Mouse (Mus musculus): Measurements from ENCODE around the gene Zdhhc1.

Gene Zdhhc1

DNA sequence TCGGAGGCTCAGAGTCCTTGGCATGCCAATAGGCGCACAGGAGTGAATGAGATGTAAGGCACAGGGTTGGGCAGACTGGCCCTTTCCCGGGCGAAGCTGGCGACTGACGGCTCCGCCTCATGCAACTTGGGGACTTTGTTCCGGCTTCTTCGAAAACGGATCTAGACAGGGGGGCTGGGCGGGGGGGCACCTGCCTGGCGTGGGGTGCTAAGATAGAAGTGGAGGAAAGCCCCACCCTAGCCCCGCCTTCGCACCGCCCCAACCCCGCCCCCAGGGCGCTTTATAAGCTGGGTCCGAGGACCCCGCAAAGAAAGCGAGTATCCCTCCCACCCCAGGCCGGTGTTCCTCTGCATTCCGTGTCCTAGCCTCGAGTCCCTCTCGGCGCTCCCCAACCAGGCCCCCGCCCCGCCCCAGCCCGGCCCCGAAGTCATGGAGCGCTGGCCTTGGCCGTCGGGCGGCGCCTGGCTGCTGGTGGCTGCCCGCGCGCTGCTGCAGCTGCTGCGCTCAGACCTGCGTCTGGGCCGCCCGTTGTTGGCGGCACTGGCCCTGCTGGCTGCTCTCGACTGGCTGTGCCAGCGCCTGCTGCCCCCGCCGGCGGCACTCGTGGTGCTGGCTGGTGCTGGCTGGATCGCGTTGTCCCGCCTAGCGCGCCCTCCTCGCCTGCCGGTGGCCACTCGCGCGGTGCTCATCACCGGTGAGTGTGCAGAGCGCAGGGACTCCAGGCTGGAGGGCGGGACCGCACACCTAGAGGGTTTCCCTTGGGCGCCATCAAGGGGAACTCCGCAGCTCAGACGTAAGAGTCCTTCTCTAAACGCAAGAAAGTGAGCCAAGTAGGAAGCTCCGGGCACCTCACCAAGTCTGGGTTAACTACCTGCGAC, 22.0 kb upstream of the Zdhhc1 start, which contains the start of gene Hsd11b2:
Hsd11b2 (plus strand) TSS at position 320 of the 878 bp plus-strand sequence.
- in situ Hi-C loops (cut with MseI, MboI) = no loop called here

DNA sequence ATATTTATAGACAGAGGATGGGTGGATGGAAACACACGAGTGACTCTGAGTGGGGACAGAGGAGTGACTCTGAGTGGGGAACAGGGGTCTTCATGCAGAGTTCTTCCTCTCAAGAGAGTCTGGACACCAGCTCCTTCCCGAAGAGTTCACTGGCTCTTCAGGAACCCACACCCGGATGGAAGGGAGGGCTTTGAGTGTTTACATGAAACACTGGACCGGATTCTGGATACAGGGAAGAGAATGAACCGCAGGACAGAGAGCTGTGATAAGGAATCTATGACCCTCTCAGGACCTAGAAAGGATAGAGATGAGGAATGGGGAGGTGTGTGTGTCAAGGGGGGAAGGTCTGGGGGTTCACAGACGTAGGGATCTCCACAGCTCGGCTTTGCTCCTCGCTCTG, 20.6 kb upstream of the Zdhhc1 start:
- in situ Hi-C loops (cut with MseI, MboI) = no loop called here

DNA sequence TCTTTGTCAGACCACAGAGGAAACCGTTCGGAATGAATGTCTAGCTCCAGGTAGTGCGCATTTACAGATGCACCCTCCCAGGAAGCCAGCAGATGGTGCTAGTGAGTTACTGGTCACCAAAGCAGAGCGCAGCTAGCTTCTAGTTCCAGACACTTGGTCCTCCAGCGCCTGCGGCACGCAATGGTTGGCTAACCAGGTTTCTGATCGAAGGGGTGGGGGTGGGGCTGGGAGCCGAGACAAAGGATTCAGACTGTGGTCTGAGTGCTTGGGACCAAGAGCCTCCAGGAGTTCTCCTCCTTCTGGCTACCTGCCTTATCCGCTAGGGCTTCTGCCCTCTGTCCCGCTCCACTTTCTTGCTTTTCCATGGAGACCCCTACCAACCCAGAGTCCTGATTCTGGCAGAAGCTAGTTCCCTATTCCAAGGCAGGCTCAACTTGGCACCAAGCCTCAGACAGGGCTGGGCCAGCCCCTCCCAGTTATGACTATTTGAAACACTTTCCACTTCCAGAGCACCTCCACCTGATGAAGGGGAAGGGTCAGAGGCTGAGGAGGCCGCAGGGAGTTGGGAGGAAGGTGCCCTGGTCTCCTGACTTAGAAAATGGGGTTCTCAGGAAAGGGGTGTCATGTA, 19.4 kb upstream of the Zdhhc1 start:
- in situ Hi-C loops (cut with MseI, MboI) = no loop called here

DNA sequence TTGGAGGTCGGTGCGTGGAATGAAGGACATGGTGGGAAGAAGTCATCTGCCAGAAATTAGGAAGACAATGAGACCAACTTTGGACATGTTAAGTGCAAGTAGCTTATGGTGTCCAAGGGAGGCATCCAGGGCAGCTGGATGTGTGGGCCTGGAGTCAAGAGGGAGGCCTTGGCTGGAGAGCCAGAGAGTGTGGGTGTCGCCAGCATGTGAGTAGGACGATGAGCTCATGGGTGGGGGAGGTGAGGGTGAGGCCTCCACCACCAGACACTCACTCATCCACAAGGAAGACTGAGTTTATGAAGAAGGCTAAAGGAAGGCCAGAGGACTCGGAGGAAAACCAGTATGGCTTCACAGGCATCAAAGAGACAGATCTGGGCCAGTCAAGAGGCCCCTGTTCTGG, 18.0 kb upstream of the Zdhhc1 start:
- in situ Hi-C loops (cut with MseI, MboI) = no loop called here

DNA sequence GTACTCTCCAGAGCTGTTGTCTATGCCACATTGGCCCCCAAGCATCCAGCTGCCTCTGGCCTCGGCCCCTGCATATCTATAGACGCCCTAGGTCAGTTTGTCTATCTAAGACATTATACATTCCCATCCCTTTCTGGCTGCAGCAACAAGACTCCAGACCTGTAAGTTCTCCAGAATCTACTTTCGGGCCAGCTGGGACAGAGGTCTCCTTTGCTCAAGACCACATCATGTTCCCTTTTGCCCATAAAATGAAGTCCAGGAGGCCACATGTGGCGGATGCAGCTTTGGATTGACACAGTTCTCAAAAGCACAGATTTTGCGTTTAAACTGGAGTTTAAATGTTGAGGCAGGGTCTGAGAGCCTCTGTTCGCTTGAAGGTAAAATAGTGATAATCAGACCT, 17.5 kb upstream of the Zdhhc1 start:
- in situ Hi-C loops (cut with MseI, MboI) = no loop called here

DNA sequence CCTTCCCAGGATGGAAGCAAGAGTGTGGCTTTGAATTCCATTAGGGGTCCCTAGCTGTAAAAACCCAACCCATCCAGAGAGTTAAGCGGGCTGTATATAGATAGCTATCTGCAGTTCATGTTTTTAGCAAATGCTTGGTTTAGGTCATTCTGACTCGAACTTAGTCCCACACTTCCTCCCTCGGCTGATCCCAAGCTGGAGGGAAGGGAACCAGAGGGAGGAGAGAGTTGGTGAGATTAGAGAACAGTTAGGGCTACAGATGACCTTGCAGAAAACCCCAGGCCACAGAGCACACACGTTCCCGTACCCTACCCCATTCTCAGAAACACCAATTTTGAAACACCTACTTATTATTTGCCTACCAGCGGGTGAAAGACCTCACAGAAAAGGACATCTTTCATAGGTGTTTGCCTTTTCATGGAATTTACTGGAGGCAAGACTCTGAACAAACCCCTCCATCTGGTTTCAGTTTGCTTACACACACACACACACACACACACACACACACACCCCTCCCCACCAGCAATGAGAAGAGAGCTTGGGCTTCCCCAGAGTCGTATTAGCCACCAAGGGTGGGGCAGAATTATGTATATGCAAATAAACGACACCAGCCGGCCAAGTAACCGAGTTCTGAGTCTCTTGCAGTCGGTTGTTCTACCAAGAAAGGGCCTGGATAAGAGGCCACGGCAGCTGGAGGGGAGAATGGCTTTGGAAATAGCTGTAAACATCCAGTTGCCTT, 13.5 kb upstream of the Zdhhc1 start:
- in situ Hi-C loops (cut with MseI, MboI) = no loop called here

DNA sequence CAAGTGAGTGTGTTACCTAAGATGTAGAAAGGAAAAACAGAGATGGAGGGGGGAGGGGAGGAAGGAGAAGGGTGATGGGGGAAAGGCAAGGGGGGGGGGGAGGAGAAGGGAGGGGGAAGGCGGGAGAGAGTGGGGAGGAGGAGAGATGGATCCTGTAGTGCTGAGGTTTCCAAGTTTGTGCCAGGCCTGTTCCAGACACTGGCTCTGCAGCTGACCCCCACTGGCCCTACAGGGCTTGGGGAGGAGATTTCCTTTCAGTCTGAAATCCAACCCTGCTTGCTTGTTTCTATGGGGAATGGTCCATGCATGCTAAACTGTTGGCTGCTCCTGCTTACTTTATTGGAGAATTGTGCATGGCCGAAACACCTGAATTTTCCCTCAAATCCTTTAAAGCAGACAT, 12.1 kb upstream of the Zdhhc1 start:
- in situ Hi-C loops (cut with MseI, MboI) = no loop called here

DNA sequence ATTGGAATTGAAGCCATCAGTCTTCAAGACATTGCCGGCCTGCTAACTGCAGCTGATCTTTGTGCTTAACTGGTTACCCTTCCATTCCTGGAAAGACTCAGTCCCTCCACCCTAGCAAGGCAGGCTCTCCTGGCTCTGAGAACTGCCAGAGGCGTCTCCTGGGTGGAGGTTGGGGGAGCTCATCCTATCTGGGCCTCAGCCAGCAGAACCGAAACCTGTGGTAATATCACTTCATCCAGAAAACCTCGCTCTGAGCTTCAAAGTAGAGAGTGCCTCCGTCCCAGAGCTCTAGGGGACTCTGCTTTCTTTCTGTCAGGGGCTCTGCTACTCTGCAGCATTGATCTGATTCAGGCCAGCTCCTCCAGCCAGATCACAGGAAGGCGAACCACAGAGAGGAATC, 10.3 kb upstream of the Zdhhc1 start:
- in situ Hi-C loops (cut with MseI, MboI) = no loop called here

DNA sequence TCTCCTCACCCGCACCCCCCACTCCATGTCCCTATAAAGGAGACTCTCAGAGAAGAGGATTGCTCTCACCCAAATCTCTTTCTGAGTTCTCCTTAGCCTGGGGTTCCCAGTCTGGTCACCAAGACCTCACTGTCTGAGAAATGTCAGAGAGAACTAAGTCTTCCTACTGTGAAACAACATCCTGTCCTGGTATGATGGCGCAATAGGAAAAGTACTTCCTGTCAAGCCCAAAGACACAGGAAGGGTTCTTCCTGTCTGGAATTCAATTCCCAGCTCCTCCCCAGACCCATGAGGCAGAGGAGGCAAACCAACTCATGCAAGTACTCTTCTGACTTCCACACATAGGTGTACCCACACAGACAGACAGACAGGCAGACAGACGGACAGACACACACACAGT, 7.9 kb upstream of the Zdhhc1 start:
- in situ Hi-C loops (cut with MseI, MboI) = no loop called here

DNA sequence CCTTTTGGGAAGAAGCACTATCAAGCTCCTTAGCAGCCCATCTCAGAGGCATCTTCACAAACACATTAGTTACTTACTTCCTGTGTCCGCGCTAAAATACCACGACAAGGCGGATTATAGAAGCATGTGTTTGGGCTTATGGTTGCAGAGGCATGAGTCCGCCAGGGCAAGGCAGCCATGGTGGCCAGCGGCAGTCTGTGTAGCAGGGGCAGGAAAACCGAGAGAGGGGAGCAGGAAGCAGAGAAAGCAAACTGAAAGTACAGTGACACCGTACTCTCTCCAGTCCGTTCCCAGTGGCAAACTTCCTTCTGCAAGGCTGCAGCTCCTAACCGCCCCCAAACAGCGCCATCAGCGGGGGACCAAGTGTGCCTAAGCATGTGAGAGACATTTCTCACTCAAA, 3.1 kb upstream of the Zdhhc1 start:
- in situ Hi-C loops (cut with MseI, MboI) = no loop called here

DNA sequence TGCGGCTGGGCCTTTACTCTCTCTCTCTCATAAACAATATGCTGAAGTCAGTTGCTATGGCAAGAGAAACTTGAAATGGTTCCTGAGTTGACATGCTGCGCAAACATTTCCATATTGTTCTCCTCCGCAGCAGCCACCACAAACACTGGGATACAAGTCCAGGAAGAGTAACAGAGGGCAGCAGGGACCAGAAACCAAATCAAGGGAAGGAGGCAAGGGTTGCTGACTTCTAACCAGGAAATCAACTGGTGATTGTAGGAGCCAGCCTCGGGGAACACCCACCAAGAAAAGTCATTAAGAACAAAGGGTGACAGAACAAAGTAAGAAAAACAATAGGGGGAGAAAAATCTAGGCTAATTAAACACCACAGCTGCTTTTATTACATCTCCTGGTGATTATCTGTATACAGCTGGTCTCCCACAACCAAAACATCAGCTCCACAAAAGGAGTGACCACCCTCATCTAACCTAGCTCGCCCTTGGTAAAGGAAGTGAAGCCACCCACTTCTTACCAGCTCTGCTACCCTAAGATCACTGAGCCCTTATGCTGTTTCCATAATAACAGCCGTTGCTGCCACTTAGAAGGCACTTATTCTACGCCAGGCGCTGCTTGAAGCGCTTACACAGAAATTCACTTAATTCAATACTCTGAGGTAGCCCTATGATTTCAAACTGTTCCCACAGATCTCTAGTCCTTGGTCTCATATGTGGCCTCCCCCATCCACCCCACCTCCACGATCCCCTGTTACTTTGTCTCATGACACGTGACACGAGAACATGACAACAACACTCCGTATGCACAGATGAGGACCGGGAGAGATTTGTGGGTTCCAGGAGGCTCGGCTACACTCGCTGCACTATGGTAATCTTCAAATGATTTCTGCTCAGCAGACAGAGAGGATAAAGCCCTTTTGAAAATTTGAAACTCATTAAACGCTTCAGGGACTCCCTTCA, 1.1 kb downstream of the Zdhhc1 start:
- in situ Hi-C loops (cut with MseI, MboI) = no loop called here

DNA sequence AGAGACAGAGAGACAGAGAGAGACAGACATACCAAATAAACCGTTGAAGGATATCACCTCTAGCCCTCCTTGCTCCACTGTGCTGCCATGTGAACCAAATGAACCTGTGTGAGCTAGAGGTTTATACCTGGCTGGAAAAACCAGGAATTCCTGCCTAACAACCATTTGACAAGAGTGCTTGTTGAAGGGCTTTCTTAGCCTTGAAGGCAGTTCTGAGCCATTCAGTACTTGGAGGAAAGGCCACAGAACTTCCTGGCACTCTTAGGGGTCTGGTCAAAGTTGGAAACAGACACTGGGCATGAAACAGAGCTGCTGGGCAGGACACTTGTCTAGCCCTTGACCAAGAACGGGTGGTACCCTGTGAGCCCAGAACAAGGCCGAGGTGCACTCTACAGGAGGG, 2.1 kb downstream of the Zdhhc1 start:
- in situ Hi-C loops (cut with MseI, MboI) = no loop called here

DNA sequence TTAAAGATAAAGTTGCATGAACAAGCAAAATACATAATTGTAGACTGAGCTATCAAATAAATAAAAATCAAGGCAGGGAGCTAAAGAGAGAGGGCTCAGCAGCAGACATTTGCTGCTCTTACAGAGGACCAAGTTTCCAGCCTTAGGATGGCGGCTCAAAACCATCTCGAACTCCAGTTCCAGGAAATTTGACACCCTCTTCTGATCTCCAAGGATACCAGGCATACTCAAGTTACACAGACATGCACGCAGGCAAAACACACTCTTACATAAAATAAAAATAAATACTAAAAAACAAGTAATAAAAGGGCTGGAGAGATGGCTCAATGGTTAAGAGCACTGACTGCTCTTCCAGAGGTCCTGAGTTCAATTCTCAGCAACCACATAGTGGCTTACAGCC, 3.2 kb downstream of the Zdhhc1 start:
- in situ Hi-C loops (cut with MseI, MboI) = no loop called here

DNA sequence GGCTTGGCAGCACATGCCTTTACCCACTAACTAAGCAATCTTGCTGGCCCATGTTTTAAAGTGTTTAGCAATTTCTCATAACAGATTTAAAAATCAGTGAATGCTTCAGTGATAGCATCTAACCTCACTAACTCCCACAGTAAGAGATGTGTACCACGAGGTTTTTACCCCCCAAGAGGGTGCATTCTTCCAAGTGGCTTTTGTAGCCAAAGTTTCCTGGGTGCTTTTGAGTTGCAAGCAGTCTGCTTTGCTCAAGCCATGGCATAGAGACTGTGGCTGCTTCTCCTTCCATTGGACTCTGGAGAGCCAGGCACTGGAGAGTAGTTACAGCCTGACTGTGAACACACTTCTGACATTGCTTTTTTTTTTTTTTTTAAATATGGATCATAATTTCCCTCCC, 7.4 kb downstream of the Zdhhc1 start:
- in situ Hi-C loops (cut with MseI, MboI) = no loop called here

DNA sequence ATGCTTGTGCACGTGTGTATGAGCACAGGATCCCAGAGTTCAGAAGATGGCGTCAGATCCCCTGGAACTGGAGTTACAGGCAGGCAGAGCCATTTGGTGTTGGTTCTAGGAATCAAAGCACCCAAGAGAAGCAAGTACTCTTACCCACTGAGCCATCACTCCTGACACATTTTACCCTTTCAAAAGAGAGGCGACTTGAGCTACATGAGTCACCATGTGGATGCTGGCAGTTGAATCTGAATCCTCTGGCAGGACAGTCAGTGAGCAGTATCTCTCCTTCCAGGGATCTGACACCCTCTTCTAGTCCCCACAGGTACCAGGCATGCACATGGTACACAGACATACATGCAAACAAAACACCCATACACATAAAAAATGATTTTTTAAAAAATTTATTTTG, 8.6 kb downstream of the Zdhhc1 start:
- in situ Hi-C loops (cut with MseI, MboI) = no loop called here

DNA sequence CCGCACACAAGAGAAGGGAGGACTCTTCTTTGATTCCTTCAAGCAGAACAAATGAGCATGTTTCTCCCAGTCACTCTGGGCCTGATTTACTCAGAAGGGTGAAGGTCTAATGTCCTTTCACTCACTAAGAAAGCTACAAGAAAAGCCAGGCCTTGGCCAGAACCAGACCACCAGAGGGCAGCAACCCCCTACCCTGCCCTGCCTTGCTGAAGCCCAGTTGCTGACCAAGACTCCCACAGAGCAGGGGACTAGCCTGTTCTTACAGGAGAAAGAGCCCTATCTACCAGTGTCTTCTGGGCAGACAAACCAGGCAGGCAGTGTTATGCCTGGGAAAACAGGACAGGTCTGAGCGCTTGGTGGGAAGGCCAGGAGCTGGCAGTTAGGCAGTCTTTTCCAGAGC, 12.3 kb downstream of the Zdhhc1 start:
- in situ Hi-C loops (cut with MseI, MboI) = no loop called here

DNA sequence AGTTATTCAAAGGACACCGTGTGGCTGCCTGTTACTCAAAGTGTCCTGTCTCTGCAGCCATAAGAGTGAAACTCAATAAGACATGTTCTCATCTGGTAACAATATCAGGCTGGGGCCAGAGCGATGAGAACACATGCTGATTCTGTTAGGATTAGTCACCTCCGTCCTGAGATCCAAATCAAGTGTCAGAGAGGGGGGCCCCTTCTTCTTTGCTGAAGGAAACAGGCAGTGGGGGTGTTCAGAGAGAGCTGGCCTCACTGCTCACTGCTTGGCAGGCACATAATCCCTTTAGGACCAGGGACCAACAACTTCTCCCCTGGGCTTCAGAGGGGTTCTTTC, 12.7 kb downstream of the Zdhhc1 start:
- in situ Hi-C loops (cut with MseI, MboI) = no loop called here

DNA sequence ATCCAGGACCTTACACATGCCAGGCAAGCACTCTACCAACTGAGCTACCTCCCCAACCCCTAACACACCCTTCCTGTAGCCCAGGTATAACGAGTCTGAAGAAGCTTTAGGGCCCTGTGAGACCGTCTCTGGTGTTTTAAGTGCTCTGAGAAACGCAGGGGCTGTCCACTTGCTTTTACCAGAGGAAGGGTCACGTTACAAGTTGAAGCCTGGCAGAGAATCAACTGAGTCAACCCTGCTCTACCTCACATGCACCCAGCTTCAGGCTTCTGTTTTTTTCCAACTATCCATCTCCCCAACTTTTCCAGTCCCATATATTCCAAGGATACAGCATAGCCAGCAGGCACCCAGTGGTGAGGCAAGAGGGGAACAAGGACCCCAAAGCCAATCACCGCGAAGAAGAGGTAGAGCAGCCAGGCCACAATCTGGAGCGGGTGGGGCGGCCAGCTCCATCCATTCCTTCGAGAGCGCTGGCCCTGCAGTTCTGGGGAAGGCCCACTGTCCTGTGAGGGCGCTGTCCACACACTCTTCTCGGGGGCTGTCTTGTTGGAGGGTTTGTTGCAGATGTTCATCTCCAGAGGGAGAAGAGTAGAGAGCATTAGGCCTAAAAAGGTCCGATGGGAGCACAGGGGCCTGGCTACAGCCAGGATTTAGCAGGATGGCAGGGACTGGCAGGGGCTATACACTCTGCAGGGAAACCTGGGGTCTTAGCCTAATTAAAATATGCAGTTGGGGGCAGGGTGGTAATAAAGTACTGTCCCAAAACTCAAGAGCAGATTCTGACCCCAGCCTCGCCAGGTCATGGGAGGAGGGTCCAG, 13.3 kb downstream of the Zdhhc1 start:
- in situ Hi-C loops (cut with MseI, MboI) = no loop called here

DNA sequence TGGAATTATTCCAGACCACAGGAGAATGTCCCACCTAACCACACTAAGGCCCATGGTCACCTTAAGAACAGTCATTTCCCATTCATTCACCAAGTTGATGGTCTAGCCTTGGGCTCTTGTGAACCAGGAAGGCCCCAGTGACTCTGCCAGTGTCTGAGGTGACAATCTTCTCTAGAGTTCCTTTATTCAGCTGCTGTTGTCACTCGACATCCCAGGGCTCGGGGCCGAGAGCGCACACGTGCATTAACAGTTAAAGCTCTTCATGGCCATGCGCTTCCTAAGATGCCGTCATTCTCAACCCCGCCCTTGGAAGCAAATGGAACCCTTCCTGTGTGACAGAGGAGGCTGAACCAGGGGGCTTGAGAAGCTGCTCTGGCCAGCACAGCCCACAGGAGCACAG, 14.6 kb downstream of the Zdhhc1 start:
- in situ Hi-C loops (cut with MseI, MboI) = no loop called here

DNA sequence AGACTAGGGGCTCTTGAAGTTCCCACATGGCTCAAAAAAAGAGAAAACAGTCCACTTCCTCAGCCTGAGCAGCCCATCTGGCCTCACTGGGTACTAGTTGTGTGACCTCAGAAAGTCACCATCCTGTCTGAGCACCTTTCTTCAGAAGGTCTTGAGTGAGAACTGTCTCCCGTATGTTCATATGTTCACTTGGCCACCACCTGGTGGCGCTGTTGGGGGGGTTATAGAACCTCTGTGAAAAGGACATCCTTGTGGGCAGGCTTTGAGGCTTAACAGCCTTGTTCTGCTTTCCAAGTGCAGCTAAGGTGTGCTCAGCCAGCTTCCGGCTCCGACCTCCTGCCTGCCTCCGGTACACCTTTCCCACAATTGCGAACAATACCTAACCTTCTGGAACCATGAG, 15.2 kb downstream of the Zdhhc1 start:
- in situ Hi-C loops (cut with MseI, MboI) = no loop called here

DNA sequence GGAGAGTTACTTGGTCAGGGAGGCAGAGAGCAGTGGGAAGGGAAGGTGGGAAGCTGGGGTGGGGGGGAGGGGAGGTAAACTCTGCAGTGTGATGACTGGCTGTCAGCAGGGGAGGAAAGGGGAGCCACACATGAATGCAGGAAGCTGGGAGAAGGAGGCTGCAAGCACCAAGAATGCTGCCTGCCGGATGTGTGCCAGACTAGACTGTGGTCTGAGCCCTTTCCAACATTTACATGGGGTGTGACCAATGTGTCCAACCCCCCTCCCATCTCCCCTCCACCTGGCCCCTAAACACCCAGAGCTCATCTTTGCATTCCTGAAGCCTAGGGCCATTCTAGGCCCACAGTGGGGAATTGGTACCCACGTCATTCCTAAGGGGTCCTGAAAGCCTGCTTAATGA, 15.7 kb downstream of the Zdhhc1 start:
- in situ Hi-C loops (cut with MseI, MboI) = no loop called here
